Mouse (Mus musculus): ENCODE data around the gene Mipep. TPM values are rescaled to one million over a fixed set of nuclear protein-coding genes. Genes with fewer than 3 reads are reported as not detected.

Gene Mipep
- polyA plus RNA-seq, 1 experiment from 2014 or later = 5.6 TPM

- Histone ChIP-seq H3K4me1 (ENCODE audit: insufficient read depth) (peaks cover 30% of the 10 kb centered on the region), H3K4me2 (ENCODE audit: low read depth, low read length) (no peak overlapping the region), H3K27ac (ENCODE audit: low read depth) (0 out of 2 replicates have a peak overlapping the region, but pooled peaks have one; percentile 3), H3K9me3 (ENCODE audit: low read length) (no peaks in the 10 kb centered on the region), H3K4me3 (ENCODE audit: low read depth, low read length) (no peak overlapping the region), H3K36me3 (replicated peaks; ENCODE audit: insufficient read depth, low read length) (peaks cover 39% of the 10 kb centered on the region), H3K9ac (replicated peaks) (no peak overlapping the region), H3K27me3 (ENCODE audit: insufficient read depth, low read length) (no peaks in the 10 kb centered on the region)
- TF ChIP-seq EP300 (IDR thresholded peaks at IDR 0.05; ENCODE audit: low read depth) = no peak
- TF ChIP-seq CTCF (IDR thresholded peaks at IDR 0.05; ENCODE audit: low read depth) = no peak
- ATAC-seq (no peak), DNase-seq (no peak)
- WGBS (ENCODE audit: insufficient replicate concordance) = 77% methylated on average over 9 of the region's 9 CpGs
These were observed 40.7 kb upstream of the Mipep start for GRCm38 (mm10) chr14:60743681-60744080.

- no peaks in the 10 kb centered on the region for H3K27me3 ChIP-seq (ENCODE audit: insufficient read depth, low read length)
- ATAC-seq (no peak), DNase-seq (no peak)
- H3K27ac ChIP-seq (ENCODE audit: low read depth) = no peak overlapping the region
- no peaks in the 10 kb centered on the region for H3K9me3 ChIP-seq (ENCODE audit: low read length)
- H3K4me2 ChIP-seq (ENCODE audit: low read depth, low read length) = no peak overlapping the region
- H3K4me1 ChIP-seq (ENCODE audit: insufficient read depth) = peaks cover 23% of the 10 kb centered on the region
- no peak overlapping the region for H3K4me3 ChIP-seq (ENCODE audit: low read depth, low read length)
- no peak overlapping the region for H3K9ac ChIP-seq (replicated peaks)
- TF ChIP-seq EP300 (IDR thresholded peaks at IDR 0.05; ENCODE audit: low read depth) (no peak), CTCF (IDR thresholded peaks at IDR 0.05; ENCODE audit: low read depth) (no peak)
- 46% methylated on average over 6 of the region's 6 CpGs for WGBS (ENCODE audit: insufficient replicate concordance)
- H3K36me3 ChIP-seq (replicated peaks; ENCODE audit: insufficient read depth, low read length) = peaks cover 48% of the 10 kb centered on the region
These were observed 39.2 kb upstream of the Mipep start for GRCm38 (mm10) chr14:60745201-60745600.

- Histone ChIP-seq H3K4me2 (ENCODE audit: low read depth, low read length) (no peak overlapping the region), H3K27ac (ENCODE audit: low read depth) (no peak overlapping the region), H3K4me3 (ENCODE audit: low read depth, low read length) (no peak overlapping the region), H3K27me3 (ENCODE audit: insufficient read depth, low read length) (no peaks in the 10 kb centered on the region), H3K9ac (replicated peaks) (no peak overlapping the region), H3K4me1 (ENCODE audit: insufficient read depth) (peaks cover 14% of the 10 kb centered on the region), H3K36me3 (replicated peaks; ENCODE audit: insufficient read depth, low read length) (peaks cover 51% of the 10 kb centered on the region), H3K9me3 (ENCODE audit: low read length) (no peaks in the 10 kb centered on the region)
- no peak for ATAC-seq
- no peak for DNase-seq
- TF ChIP-seq CTCF (IDR thresholded peaks at IDR 0.05; ENCODE audit: low read depth) (no peak), EP300 (IDR thresholded peaks at IDR 0.05; ENCODE audit: low read depth) (no peak)
- WGBS (ENCODE audit: insufficient replicate concordance) = 86% methylated on average over 10 of the region's 10 CpGs
These were observed 38.2 kb upstream of the Mipep start for GRCm38 (mm10) chr14:60746141-60746540.

- no peak overlapping the region for H3K9ac ChIP-seq (replicated peaks)
- no peak overlapping the region for H3K4me2 ChIP-seq (ENCODE audit: low read depth, low read length)
- TF ChIP-seq EP300 (IDR thresholded peaks at IDR 0.05; ENCODE audit: low read depth) (no peak), CTCF (IDR thresholded peaks at IDR 0.05; ENCODE audit: low read depth) (no peak)
- no peaks in the 10 kb centered on the region for H3K27me3 ChIP-seq (ENCODE audit: insufficient read depth, low read length)
- DNase-seq (no peak), ATAC-seq (no peak)
- H3K9me3 ChIP-seq (ENCODE audit: low read length) = no peaks in the 10 kb centered on the region
- H3K36me3 ChIP-seq (replicated peaks; ENCODE audit: insufficient read depth, low read length) = peaks cover 55% of the 10 kb centered on the region
- H3K27ac ChIP-seq (ENCODE audit: low read depth) = no peak overlapping the region
- no peak overlapping the region for H3K4me3 ChIP-seq (ENCODE audit: low read depth, low read length)
- peaks cover 7% of the 10 kb centered on the region for H3K4me1 ChIP-seq (ENCODE audit: insufficient read depth)
- 73% methylated on average over 21 of the region's 21 CpGs for WGBS (ENCODE audit: insufficient replicate concordance)
These were observed 37.1 kb upstream of the Mipep start for GRCm38 (mm10) chr14:60747154-60747870.

GRCm38 (mm10) chr14:60749880-60750279 is 34.5 kb upstream of the Mipep start:
- Histone ChIP-seq H3K9ac (replicated peaks) (no peak overlapping the region), H3K9me3 (ENCODE audit: low read length) (no peaks in the 10 kb centered on the region), H3K4me1 (ENCODE audit: insufficient read depth) (no peaks in the 10 kb centered on the region; the same call in none of the 2 replicates), H3K27me3 (ENCODE audit: insufficient read depth, low read length) (no peaks in the 10 kb centered on the region), H3K4me2 (ENCODE audit: low read depth, low read length) (no peak overlapping the region; the same call in 1 of the 2 replicates), H3K36me3 (replicated peaks; ENCODE audit: insufficient read depth, low read length) (peaks cover 74% of the 10 kb centered on the region), H3K27ac (ENCODE audit: low read depth) (peak overlapping the region; percentile 57), H3K4me3 (ENCODE audit: low read depth, low read length) (no peak overlapping the region)
- 59% methylated on average over 12 of the region's 12 CpGs for WGBS (ENCODE audit: insufficient replicate concordance)
- no peak for TF ChIP-seq CTCF (IDR thresholded peaks at IDR 0.05; ENCODE audit: low read depth)
- no peak for TF ChIP-seq EP300 (IDR thresholded peaks at IDR 0.05; ENCODE audit: low read depth)
- ATAC-seq = peak; percentile 25; the same call in 1 of the 2 replicates
- no peak for DNase-seq

- 86% methylated on average over 16 of the region's 16 CpGs for WGBS (ENCODE audit: insufficient replicate concordance)
- H3K4me3 ChIP-seq (ENCODE audit: low read depth, low read length) = no peak overlapping the region
- TF ChIP-seq CTCF (IDR thresholded peaks at IDR 0.05; ENCODE audit: low read depth) (no peak), EP300 (IDR thresholded peaks at IDR 0.05; ENCODE audit: low read depth) (no peak)
- H3K4me2 ChIP-seq (ENCODE audit: low read depth, low read length) = no peak overlapping the region
- ATAC-seq (no peak), DNase-seq (no peak)
- H3K9me3 ChIP-seq (ENCODE audit: low read length) = no peaks in the 10 kb centered on the region
- H3K9ac ChIP-seq (replicated peaks) = no peak overlapping the region
- H3K27me3 ChIP-seq (ENCODE audit: insufficient read depth, low read length) = no peaks in the 10 kb centered on the region
- H3K27ac ChIP-seq (ENCODE audit: low read depth) = no peak overlapping the region
- H3K4me1 ChIP-seq (ENCODE audit: insufficient read depth) = no peaks in the 10 kb centered on the region; the same call in none of the 2 replicates
- peaks cover 76% of the 10 kb centered on the region for H3K36me3 ChIP-seq (replicated peaks; ENCODE audit: insufficient read depth, low read length)
These were observed 32.8 kb upstream of the Mipep start for GRCm38 (mm10) chr14:60751581-60751980.
